Mouse (Mus musculus): Measurements from ENCODE around the gene Phyhipl.

The Phyhipl gene

GRCm38 (mm10) chr10:70631142-70631541 lies 24.6 kb downstream of the Phyhipl start:
- DNase-seq (ENCODE audit: low spot score in 2 of 2) = no peak

GRCm38 (mm10) chr10:70623461-70623860 lies 32.3 kb downstream of the Phyhipl start:
- no peak for DNase-seq (ENCODE audit: low spot score in 2 of 2)

- no peak for DNase-seq (ENCODE audit: low spot score in 2 of 2)
Observed at GRCm38 (mm10) chr10:70616377-70616776, 39.4 kb downstream of the Phyhipl start.

- DNase-seq (ENCODE audit: low spot score in 2 of 2) = no peak
Observed at GRCm38 (mm10) chr10:70611633-70612032, 44.1 kb downstream of the Phyhipl start.

GRCm38 (mm10) chr10:70599925-70600305 lies 55.9 kb downstream of the Phyhipl start:
- DNase-seq (ENCODE audit: low spot score in 2 of 2) = no peak

- no peak for DNase-seq (ENCODE audit: low spot score in 2 of 2)
Observed at GRCm38 (mm10) chr10:70599126-70599924, 56.4 kb downstream of the Phyhipl start.

GRCm38 (mm10) chr10:70598516-70599125 lies 57.1 kb downstream of the Phyhipl start:
- DNase-seq (ENCODE audit: low spot score in 2 of 2) = no peak

- DNase-seq (ENCODE audit: low spot score in 2 of 2) = no peak
Observed at GRCm38 (mm10) chr10:70598081-70598515, 57.7 kb downstream of the Phyhipl start.

GRCm38 (mm10) chr10:70594007-70594406 lies 61.8 kb downstream of the Phyhipl start:
- no peak for DNase-seq (ENCODE audit: low spot score in 2 of 2)

- DNase-seq (ENCODE audit: low spot score in 2 of 2) = no peak
Observed at GRCm38 (mm10) chr10:70586876-70587405, 68.8 kb downstream of the Phyhipl start.

GRCm38 (mm10) chr10:70584171-70584570 lies 71.6 kb downstream of the Phyhipl start:
- no peak for DNase-seq (ENCODE audit: low spot score in 2 of 2)

GRCm38 (mm10) chr10:70581556-70582211 lies 74.1 kb downstream of the Phyhipl start:
- DNase-seq (ENCODE audit: low spot score in 2 of 2) = no peak

GRCm38 (mm10) chr10:70563636-70564035 lies 92.1 kb downstream of the Phyhipl start:
- no peak for DNase-seq (ENCODE audit: low spot score in 2 of 2)

- DNase-seq (ENCODE audit: low spot score in 2 of 2) = no peak
Observed at GRCm38 (mm10) chr10:70552531-70552930, 103.2 kb downstream of the Phyhipl start.

- no peak for DNase-seq (ENCODE audit: low spot score in 2 of 2)
Observed at GRCm38 (mm10) chr10:70542857-70543256, 112.9 kb downstream of the Phyhipl start.

GRCm38 (mm10) chr10:70540456-70541195 lies 115.1 kb downstream of the Phyhipl start:
- no peak for DNase-seq (ENCODE audit: low spot score in 2 of 2)

- DNase-seq (ENCODE audit: low spot score in 2 of 2) = no peak
Observed at GRCm38 (mm10) chr10:70539251-70539650, 116.5 kb downstream of the Phyhipl start.

GRCm38 (mm10) chr10:70537694-70538093 lies 118.1 kb downstream of the Phyhipl start:
- DNase-seq (ENCODE audit: low spot score in 2 of 2) = no peak

GRCm38 (mm10) chr10:70535401-70535800 lies 120.4 kb downstream of the Phyhipl start:
- DNase-seq (ENCODE audit: low spot score in 2 of 2) = no peak

GRCm38 (mm10) chr10:70534571-70534970 lies 121.2 kb downstream of the Phyhipl start:
- DNase-seq (ENCODE audit: low spot score in 2 of 2) = no peak

- DNase-seq (ENCODE audit: low spot score in 2 of 2) = no peak
Observed at GRCm38 (mm10) chr10:70533986-70534385, 121.8 kb downstream of the Phyhipl start.

GRCm38 (mm10) chr10:70533301-70533781 lies 122.4 kb downstream of the Phyhipl start:
- DNase-seq (ENCODE audit: low spot score in 2 of 2) = no peak
